Mouse (Mus musculus) cerebellum, adult 2 months (tissue): Measurements from ENCODE around the gene Ofcc1. TPM values are rescaled to one million over a fixed set of nuclear protein-coding genes. Genes with fewer than 3 reads are reported as not detected.
A peak's percentile ranks its signal among the peaks of the same experiment; 100 is the strongest.

Source experiments
- DNase-seq, 2 experiments: peaks; one replicate each; pipeline ENCODE4 v3.0.0; 2021
- H3K27ac ChIP-seq: fragments of 200-500 bp; 2 replicates; pipeline ENCODE4 v1.5.1; 2012; ENCODE audit warnings: low read length, control low read depth, inconsistent platforms; ENCODE audit not compliant: insufficient read depth
- H3K27me3 ChIP-seq: fragments of 200-500 bp; 2 replicates; pipeline ENCODE4 v1.6.1; 2012; ENCODE audit warnings: inconsistent platforms, mild to moderate bottlenecking, low read length, moderate library complexity; ENCODE audit not compliant: control insufficient read depth, insufficient read depth
- H3K4me1 ChIP-seq: fragments of 200-500 bp; 2 replicates; pipeline ENCODE4 v1.6.1; 2011; ENCODE audit warnings: low read length; ENCODE audit not compliant: control insufficient read depth, insufficient read depth
- H3K4me3 ChIP-seq: fragments of 200-500 bp; replicated peaks from 2 replicates; pipeline ENCODE3; 2011; ENCODE audit warnings: mild to moderate bottlenecking, low read depth, low read length, control low read depth; ENCODE audit not compliant: insufficient read depth
- CTCF ChIP-seq: fragments of 200-500 bp; IDR thresholded peaks from 2 replicates; pipeline ENCODE4 v1.5.1; 2011; ENCODE audit warnings: low read depth, mild to moderate bottlenecking, control low read depth, low read length, moderate library complexity, borderline replicate concordance; ENCODE audit not compliant: insufficient read depth
- POLR2A ChIP-seq: fragments of 200-500 bp; IDR thresholded peaks from 2 replicates; pipeline ENCODE4 v1.6.1; 2011; ENCODE audit warnings: low read length, control low read depth, borderline replicate concordance; ENCODE audit not compliant: insufficient read depth
- WGBS: fragments of 180-500 bp; shearing (Covaris S2); methylation state at CpG from one replicate; pipeline ENCODE4 v1.1.7; 2018; 5-methylcytosine and 5-hydroxymethylcytosine counted together
- polyA plus RNA-seq: library from polyadenylated mRNA; depleted of rRNA; stranded (reverse); fragments of >200 nt; gene quantifications from 2 replicates; pipeline ENCODE4 v1.2.3, GENCODE M21; 2012

Gene Ofcc1
- polyA plus RNA-seq, 1 experiment: not detected

DNA sequence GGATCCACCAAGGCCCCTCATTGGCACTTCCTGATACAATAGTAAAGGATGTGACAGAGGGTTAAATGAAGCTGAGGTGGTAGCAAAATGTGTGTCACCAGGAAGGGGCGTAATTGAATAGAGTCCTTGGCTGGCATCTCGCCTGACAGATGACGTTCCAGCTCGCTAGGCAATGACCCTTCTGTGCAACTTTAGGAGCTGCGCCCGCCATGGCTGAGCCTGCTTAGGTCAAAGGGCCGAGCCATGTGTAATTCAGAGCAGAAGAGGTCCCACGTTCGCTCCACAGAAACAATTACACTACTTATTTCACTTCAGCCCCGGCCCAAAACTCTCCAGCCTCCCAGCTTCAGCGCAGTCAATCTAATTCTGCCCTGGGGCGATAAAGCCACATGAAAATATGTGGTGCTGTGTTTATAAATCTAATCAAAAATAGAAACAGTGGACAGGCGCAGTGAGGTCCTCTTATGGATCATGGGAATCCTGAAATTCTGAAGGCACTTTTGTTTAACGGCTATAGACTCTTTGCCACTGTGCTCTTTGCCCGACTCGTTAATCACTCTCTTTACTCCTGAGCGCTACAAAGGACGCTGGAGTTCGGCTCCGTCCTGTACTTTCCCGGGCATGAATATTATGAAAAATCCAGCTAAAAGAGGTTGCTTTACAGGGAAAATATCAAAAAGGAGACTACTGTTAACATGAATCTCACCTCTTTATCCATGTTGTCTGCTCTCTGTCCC is 73.8 kb downstream of the Ofcc1 start:
- no peak overlapping the region for H3K27ac ChIP-seq
- TF ChIP-seq POLR2A (no peak), CTCF (no peak)
- H3K4me3 ChIP-seq: no peak overlapping the region
- no peak for DNase-seq
- WGBS: 55% methylated on average over 21 of the region's 21 CpGs
- H3K27me3 ChIP-seq: no peaks in the 10 kb centered on the region
- no peaks in the 10 kb centered on the region; the same call in 1 of the 2 replicates for H3K4me1 ChIP-seq

DNA sequence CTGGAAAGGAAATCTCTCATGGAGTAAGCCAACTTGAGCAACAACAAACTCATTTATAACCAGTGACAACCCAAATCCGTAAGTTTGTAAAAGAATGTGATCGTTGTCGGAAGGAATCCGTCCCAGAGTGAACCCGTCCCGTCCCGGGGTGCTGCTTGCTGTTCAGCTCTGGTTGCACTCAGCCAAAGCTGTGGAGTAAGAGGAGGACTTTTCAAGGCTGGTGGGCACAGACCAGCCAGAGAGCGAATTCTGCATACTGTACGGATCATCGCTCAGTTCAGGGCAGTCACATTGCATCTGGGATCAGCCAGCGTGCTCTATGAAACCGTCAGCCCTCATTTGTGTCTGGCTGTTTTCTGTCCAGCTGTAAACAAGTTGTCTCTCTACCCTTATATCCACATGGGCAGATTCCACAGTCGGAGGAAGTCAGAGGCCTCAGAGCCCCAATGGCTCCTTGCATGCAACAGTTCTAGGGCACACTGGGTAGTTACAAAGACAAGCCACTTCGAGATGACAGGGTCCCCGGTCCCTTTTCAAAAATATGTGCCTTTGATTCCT is 75.9 kb downstream of the Ofcc1 start:
- no peak for DNase-seq
- H3K4me3 ChIP-seq: no peak overlapping the region
- no peak for TF ChIP-seq POLR2A
- TF ChIP-seq CTCF: no peak
- 35% methylated on average over 15 of the region's 15 CpGs for WGBS
- no peaks in the 10 kb centered on the region for H3K4me1 ChIP-seq
- no peaks in the 10 kb centered on the region for H3K27me3 ChIP-seq
- H3K27ac ChIP-seq: no peak overlapping the region

DNA sequence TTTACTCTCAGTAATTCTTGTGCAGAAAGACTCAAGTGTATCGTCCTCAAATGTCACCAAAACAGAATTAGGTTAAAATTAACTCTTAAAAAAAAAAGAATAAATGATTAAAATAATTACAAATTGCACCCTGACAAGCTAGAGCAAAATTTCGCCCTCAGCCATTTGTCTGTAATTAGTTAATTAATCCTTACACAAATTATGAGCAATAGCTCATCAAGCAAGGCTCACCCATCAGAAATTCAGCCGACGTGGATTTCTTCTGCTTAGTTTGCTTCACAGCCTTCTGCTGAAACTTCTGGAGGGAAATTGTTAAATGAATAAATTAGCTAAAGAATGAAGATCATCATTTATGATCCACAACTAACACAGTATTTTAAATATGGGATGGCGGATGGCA is 80.6 kb downstream of the Ofcc1 start:
- Histone ChIP-seq H3K4me1 (no peaks in the 10 kb centered on the region), H3K27me3 (no peaks in the 10 kb centered on the region), H3K4me3 (no peak overlapping the region), H3K27ac (no peak overlapping the region)
- 67% methylated on average over 5 of the region's 5 CpGs for WGBS
- TF ChIP-seq CTCF (no peak), POLR2A (no peak)
- no peak for DNase-seq

DNA sequence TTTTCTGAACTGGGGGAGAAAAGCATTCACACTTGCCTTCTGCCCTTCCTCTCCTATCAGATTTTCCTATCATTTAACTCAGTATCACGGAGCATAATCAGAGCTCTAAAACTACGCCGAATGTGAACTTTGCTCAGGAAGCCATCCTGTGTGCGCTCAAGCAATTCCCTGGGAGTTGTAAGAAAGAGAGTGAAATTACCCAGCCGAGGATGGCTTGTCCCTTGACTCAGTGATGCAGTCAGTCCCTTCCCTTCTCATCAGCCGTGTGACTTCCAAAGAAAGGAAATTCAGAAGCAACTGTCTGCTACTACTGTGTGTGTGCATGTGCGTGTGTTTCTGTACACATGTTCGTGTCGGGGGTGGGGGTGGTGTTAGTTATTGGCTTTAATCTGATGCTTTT is 93.7 kb downstream of the Ofcc1 start:
- Histone ChIP-seq H3K4me3 (no peak overlapping the region), H3K27me3 (no peaks in the 10 kb centered on the region), H3K4me1 (no peaks in the 10 kb centered on the region), H3K27ac (no peak overlapping the region)
- 72% methylated on average over 9 of the region's 9 CpGs for WGBS
- TF ChIP-seq CTCF (no peak), POLR2A (no peak)
- DNase-seq: no peak

DNA sequence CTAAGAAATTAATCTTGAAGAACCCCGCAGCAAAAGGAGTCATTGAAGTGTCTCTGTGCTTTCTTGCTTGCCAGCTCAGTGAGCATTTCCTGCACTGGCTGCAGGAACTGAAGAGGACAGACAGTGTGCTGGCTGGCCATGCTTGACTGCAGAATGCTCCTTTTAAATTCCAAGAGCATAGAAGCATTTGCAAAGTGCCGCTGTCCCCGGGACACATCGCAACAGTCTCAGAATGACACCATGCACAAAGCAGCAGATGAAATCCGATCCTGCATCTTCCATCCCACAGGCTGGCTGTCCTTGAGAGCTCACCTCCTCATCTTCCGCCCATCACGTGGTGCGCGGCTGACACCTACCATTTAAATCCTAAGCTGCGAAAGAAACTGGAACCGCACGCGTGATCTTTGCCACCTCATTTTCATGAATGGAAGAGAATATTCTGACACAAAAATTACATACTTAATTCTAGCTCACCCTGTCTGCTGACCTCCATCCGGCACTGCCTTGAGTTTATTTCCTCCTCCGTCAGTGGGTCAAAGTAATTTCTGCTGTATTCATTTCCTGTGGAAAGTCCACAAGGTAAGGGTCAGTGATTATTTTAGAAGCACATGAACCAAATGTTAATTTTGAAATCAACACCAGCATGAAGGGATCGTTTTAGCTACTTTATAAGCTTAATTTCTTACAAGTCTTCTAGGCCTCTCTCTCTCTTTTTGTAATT is 98.0 kb downstream of the Ofcc1 start:
- no peak overlapping the region for H3K4me3 ChIP-seq
- TF ChIP-seq POLR2A (no peak), CTCF (no peak)
- no peaks in the 10 kb centered on the region for H3K4me1 ChIP-seq
- 48% methylated on average over 16 of the region's 16 CpGs for WGBS
- H3K27ac ChIP-seq: no peak overlapping the region
- DNase-seq: peak; percentile 12 to 13
- no peaks in the 10 kb centered on the region for H3K27me3 ChIP-seq

DNA sequence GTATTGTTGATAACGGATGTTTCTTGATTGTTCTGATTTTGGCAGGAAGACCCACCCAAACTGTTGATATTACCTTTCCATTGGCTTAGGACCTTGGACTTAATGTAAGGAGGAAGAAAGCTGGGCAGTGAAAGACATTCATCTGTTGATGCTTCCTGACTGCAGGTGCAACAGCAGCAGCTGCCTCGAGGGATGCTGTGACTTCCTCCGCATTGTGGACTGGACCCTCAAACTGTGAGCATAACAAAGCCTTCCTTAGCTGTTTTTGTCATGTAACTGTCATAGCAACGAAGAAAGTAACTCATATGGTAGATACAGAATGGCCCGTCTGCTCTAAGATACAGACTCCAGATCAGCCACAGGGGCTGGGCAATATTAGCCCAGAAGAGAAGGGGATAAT is 102.5 kb downstream of the Ofcc1 start:
- Histone ChIP-seq H3K4me3 (no peak overlapping the region), H3K4me1 (no peaks in the 10 kb centered on the region), H3K27ac (no peak overlapping the region), H3K27me3 (no peaks in the 10 kb centered on the region)
- TF ChIP-seq CTCF: no peak
- no peak for TF ChIP-seq POLR2A
- 76% methylated on average over 5 of the region's 5 CpGs for WGBS
- DNase-seq: no peak

DNA sequence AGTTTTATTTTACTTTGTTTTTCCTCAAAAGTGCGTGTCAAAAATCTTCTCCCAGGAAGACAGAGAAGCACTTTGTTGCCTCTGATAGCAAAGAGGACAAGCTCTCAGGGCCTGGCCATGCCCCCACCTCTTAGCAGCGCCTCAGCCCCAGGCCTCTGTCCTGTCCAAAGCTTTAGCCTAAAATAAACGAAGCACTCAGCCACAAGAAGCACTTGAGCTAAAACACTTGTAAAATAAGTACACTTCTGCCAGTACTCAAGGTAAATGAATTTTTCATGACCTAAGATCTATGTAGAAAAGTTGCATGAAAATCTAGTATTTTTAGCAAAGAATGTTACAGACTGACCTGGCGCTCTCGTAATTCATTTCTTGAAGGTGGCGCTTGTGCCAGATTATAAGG is 117.4 kb downstream of the Ofcc1 start:
- Histone ChIP-seq H3K4me1 (no peaks in the 10 kb centered on the region), H3K4me3 (no peak overlapping the region), H3K27ac (no peak overlapping the region), H3K27me3 (no peaks in the 10 kb centered on the region)
- no peak for DNase-seq
- no peak for TF ChIP-seq CTCF
- TF ChIP-seq POLR2A: no peak
- 87% methylated on average over 6 of the region's 6 CpGs for WGBS

DNA sequence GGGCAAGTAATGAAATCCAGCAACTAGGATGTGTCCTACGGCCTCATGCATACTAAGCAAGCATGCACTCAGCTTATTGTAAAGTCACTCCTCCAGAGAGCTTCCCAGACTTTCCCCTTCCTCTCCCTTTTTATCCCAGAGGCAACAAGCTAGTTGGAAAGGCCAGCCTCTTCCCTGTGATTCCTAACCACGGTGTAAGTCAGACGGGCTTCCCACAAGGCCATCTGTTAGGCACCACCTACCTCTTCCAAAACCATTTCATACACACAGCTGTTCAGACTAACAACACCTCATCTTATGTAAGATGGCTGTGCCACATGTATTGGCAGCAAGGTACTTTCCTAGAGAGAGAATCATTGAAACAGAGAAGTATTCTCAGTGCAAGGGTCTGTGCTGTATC is 124.9 kb downstream of the Ofcc1 start:
- no peak overlapping the region for H3K4me3 ChIP-seq
- DNase-seq: no peak
- no peak for TF ChIP-seq POLR2A
- TF ChIP-seq CTCF: no peak
- no peaks in the 10 kb centered on the region for H3K4me1 ChIP-seq
- no peak overlapping the region for H3K27ac ChIP-seq
- no peaks in the 10 kb centered on the region for H3K27me3 ChIP-seq
- 50% methylated on average over 3 of the region's 3 CpGs for WGBS
